Mouse (Mus musculus) liver, embryonic 14.5 days (tissue): ENCODE data around the gene Syna. TPM values are rescaled to one million over a fixed set of nuclear protein-coding genes. Genes with fewer than 3 reads are reported as not detected.

Experiments used
- ATAC-seq: fragments of 200-750 bp; cut with Nextera tagmentation; 2 replicates; pipeline ENCODE4 v1.8.0; 2017; ENCODE audit warnings: moderate number of reproducible peaks, mild to moderate bottlenecking, moderate library complexity; ENCODE audit not compliant: insufficient read depth
- DNase-seq, 3 experiments: peaks; one replicate each; pipeline ENCODE4 v3.0.0-alpha.2; 2012 to 2013; ENCODE audit warnings: low read depth in 3 of 3, low spot score in 3 of 3
- H3K27ac ChIP-seq: fragments of 300-500 bp; sonication (generic); 2 replicates; pipeline ENCODE4 v1.5.1; 2014; ENCODE audit warnings: moderate library complexity, mild to moderate bottlenecking, control low read depth, inconsistent platforms
- H3K27me3 ChIP-seq: fragments of 300-500 bp; sonication (generic); 2 replicates; pipeline ENCODE4 v1.6.1; 2014; ENCODE audit warnings: mild to moderate bottlenecking, low read length, moderate library complexity; ENCODE audit not compliant: control insufficient read depth, insufficient read depth
- H3K36me3 ChIP-seq: fragments of 300-500 bp; sonication (generic); replicated peaks from 2 replicates; pipeline ENCODE4 v1.6.1; 2014; ENCODE audit warnings: low read depth; ENCODE audit not compliant: control insufficient read depth, insufficient read depth
- H3K4me1 ChIP-seq, 2 experiments: fragments of 200-500 bp in 1 of 2; fragments of 300-500 bp in 1 of 2; sonication (generic) in 1 of 2; replicated peaks; 2 replicates each; pipeline ENCODE4 v1.6.1; 2012 to 2014; ENCODE audit warnings: antibody characterized with exemption in 1 of 2, inconsistent platforms in 1 of 2, low read length in 1 of 2; ENCODE audit not compliant: control insufficient read depth in 2 of 2, insufficient read depth in 2 of 2
- H3K4me2 ChIP-seq: fragments of 300-500 bp; sonication (generic); 2 replicates; pipeline ENCODE4 v1.6.1; 2014; ENCODE audit warnings: low read depth, mild to moderate bottlenecking, control low read depth, moderate library complexity
- H3K4me3 ChIP-seq, 2 experiments: fragments of 200-500 bp in 1 of 2; fragments of 300-500 bp in 1 of 2; sonication (generic) in 1 of 2; 2 replicates each; pipeline ENCODE4 v1.5.1; 2012 to 2014; ENCODE audit warnings: low read depth in 2 of 2, low read length in 2 of 2, mild to moderate bottlenecking in 2 of 2, control low read depth in 1 of 2, inconsistent platforms in 1 of 2, moderate library complexity in 1 of 2; ENCODE audit not compliant: insufficient read depth in 1 of 2
- H3K9ac ChIP-seq: fragments of 300-500 bp; sonication (generic); replicated peaks from 2 replicates; pipeline ENCODE4 v1.6.1; 2014; ENCODE audit warnings: mild to moderate bottlenecking, control low read depth, moderate library complexity
- H3K9me3 ChIP-seq: fragments of 300-500 bp; sonication (generic); 2 replicates; pipeline ENCODE4 v1.6.1; 2016; ENCODE audit warnings: low read length, mixed read lengths; ENCODE audit not compliant: control insufficient read depth
- CTCF ChIP-seq: IDR thresholded peaks from 2 replicates; pipeline ENCODE4 v1.5.1; 2016; ENCODE audit warnings: antibody characterized with exemption, low read depth, control low read depth
- EP300 ChIP-seq: IDR thresholded peaks from 2 replicates; pipeline ENCODE4 v1.6.1; 2016; ENCODE audit warnings: antibody characterized with exemption, low read depth
- WGBS: fragments of 180-500 bp; shearing (Covaris S2); extraction: QIAGEN DNeasy Blood & Tissue Kit; methylation state at CpG from one replicate; pipeline ENCODE4 v1.1.7; 2014; ENCODE audit not compliant: insufficient replicate concordance; 5-methylcytosine and 5-hydroxymethylcytosine counted together
- polyA plus RNA-seq, 2 experiments: library from polyadenylated mRNA; depleted of rRNA in 1 of 2; stranded (reverse) in 1 of 2; unstranded in 1 of 2; fragments of >200 nt; fragmentation: Nextera tagmentation in 1 of 2; extraction: Ambion mirVana in 1 of 2; gene quantifications; 2 replicates each; pipeline versions ENCODE4 v1.2.1 to v1.2.3; 2012 to 2014

The Syna gene
- polyA plus RNA-seq, 2 experiments: not detected

DNA sequence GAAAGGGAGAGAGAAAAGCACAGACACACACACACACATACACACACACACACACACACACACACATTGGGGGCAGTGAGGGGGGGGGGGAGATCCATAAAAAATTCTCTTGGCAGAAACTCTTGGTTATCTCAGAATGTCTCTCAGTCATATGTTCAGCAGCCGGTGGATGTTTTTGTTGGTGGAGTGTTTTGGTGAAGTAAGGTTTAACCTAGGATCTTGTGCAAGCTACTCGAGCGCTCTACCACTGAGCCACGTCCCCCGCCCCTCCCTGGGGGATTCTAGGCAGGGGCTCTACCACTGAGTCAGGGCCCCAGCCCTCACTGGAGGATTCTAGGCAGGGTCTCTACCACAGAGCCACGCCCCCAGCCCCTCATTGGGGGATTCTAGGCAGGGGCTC is 23.9 kb downstream of the Syna start:
- H3K4me1 ChIP-seq: peaks cover 0 to 13% of the 10 kb centered on the region in 2 experiments; a peak in 2 of 4 replicates
- H3K4me2 ChIP-seq: no peak overlapping the region
- no peak overlapping the region for H3K9ac ChIP-seq
- no peaks in the 10 kb centered on the region for H3K36me3 ChIP-seq
- no peak overlapping the region for H3K27ac ChIP-seq
- ATAC-seq: no peak
- 77% methylated on average over 6 of the region's 6 CpGs for WGBS
- H3K27me3 ChIP-seq: no peaks in the 10 kb centered on the region
- TF ChIP-seq EP300 (no peak), CTCF (no peak)
- DNase-seq: no peak
- no peaks in the 10 kb centered on the region for H3K9me3 ChIP-seq
- no peak overlapping the region for H3K4me3 ChIP-seq

DNA sequence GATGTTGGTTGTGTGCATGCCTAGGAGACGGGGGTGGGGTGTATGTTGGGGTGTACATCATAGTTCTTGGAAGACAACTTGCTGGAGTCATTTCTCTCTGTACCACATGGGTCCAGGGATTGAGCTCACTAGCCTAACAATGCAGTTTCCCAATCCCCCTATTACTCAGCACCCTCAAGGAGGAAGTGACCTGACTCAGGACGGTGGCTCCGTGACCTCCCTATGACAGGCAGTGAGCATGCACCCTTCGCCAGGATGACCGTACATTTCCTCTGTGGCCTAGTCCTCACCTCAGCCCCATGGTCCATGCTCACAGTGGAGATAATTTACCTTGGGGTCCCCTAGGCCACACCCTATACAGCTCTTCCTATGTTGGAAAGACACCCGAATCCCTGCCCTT is 27.6 kb downstream of the Syna start:
- no peaks in the 10 kb centered on the region for H3K36me3 ChIP-seq
- DNase-seq (no peak), ATAC-seq (no peak)
- TF ChIP-seq CTCF: no peak
- TF ChIP-seq EP300: no peak
- H3K9ac ChIP-seq: no peak overlapping the region
- no peak overlapping the region for H3K27ac ChIP-seq
- H3K4me3 ChIP-seq: no peak overlapping the region
- no peaks in the 10 kb centered on the region for H3K27me3 ChIP-seq
- 60% methylated on average over 6 of the region's 6 CpGs for WGBS
- H3K4me2 ChIP-seq: no peak overlapping the region
- H3K9me3 ChIP-seq: no peaks in the 10 kb centered on the region
- no peaks in the 10 kb centered on the region for H3K4me1 ChIP-seq

- H3K4me2 ChIP-seq: no peak overlapping the region
- no peak overlapping the region for H3K27ac ChIP-seq
- H3K9me3 ChIP-seq: no peaks in the 10 kb centered on the region
- DNase-seq (no peak), ATAC-seq (no peak)
- TF ChIP-seq EP300 (no peak), CTCF (no peak)
- no peaks in the 10 kb centered on the region for H3K27me3 ChIP-seq
- H3K4me3 ChIP-seq: no peak overlapping the region
- no peaks in the 10 kb centered on the region for H3K4me1 ChIP-seq
- H3K9ac ChIP-seq: no peak overlapping the region
- 68% methylated on average over 9 of the region's 9 CpGs for WGBS
- H3K36me3 ChIP-seq: no peaks in the 10 kb centered on the region
Measured at GRCm38 (mm10) chr5:134531585-134531984, 28.4 kb downstream of the Syna start.

- Histone ChIP-seq H3K4me2 (no peak overlapping the region), H3K4me3 (no peak overlapping the region), H3K27me3 (no peaks in the 10 kb centered on the region), H3K27ac (no peak overlapping the region), H3K9ac (no peak overlapping the region), H3K36me3 (no peaks in the 10 kb centered on the region), H3K9me3 (no peaks in the 10 kb centered on the region), H3K4me1 (no peaks in the 10 kb centered on the region)
- ATAC-seq (no peak), DNase-seq (no peak)
- 71% methylated on average over 7 of the region's 7 CpGs for WGBS
- TF ChIP-seq EP300 (no peak), CTCF (no peak)
Measured at GRCm38 (mm10) chr5:134530830-134531229, 29.1 kb downstream of the Syna start.

DNA sequence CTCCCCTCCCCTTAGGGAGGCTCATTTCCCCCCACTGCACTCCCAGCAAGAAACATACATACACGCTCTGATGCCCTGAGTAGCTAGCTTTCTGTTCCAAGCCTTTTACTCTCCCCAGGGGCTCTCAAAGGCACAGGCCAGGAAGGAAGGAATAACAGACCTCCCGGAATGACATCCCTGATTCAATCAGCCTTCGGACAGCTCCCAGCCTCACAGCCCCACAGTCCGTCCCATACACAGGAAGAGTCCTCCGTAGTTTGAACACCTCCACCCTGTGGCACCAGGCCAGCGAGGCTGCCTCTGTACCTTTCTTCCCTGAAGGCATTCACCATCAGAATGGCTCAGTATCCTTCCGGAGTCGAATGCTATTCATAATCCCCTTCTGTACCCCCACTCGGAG is 31.5 kb downstream of the Syna start:
- H3K4me1 ChIP-seq: no peaks in the 10 kb centered on the region
- no peak overlapping the region for H3K4me3 ChIP-seq
- TF ChIP-seq EP300: no peak
- no peak for TF ChIP-seq CTCF
- H3K4me2 ChIP-seq: no peak overlapping the region
- no peak overlapping the region for H3K9ac ChIP-seq
- H3K36me3 ChIP-seq: no peaks in the 10 kb centered on the region
- no peak for DNase-seq
- H3K27ac ChIP-seq: no peak overlapping the region
- H3K27me3 ChIP-seq: no peaks in the 10 kb centered on the region
- no peaks in the 10 kb centered on the region for H3K9me3 ChIP-seq
- WGBS: 63% methylated on average over 9 of the region's 9 CpGs
- no peak for ATAC-seq
